Mouse (Mus musculus): Measurements from ENCODE around the gene Atg9a. TPM values are rescaled to one million over a fixed set of nuclear protein-coding genes. Genes with fewer than 3 reads are reported as not detected.

Atg9a gene
- polyA plus RNA-seq, 1 experiment from 2014 or later = 50.8 TPM

- Histone ChIP-seq H3K9me3 (no peaks in the 10 kb centered on the region), H3K9ac (peak overlapping the region; percentile 17; the same call in 1 of the 2 replicates), H3K36me3 (peaks cover 43% of the 10 kb centered on the region), H3K27me3 (peaks cover 36% of the 10 kb centered on the region), H3K27ac (replicated peaks) (no peak overlapping the region), H3K4me3 (no peak overlapping the region), H3K4me2 (no peak overlapping the region), H3K4me1 (replicated peaks) (peaks cover 46% of the 10 kb centered on the region)
- ATAC-seq (ENCODE audit: low read depth) = no peak
- WGBS = 92% methylated on average over 7 of the region's 7 CpGs
Observed at GRCm38 (mm10) chr1:75213096-75213495, 21.1 kb upstream of the Atg9a start.

GRCm38 (mm10) chr1:75212542-75212941, 20.5 kb upstream of the Atg9a start:
- Histone ChIP-seq H3K36me3 (peaks cover 43% of the 10 kb centered on the region), H3K9ac (peak overlapping the region; percentile 17; the same call in 1 of the 2 replicates), H3K9me3 (no peaks in the 10 kb centered on the region), H3K4me3 (no peak overlapping the region), H3K27me3 (peaks cover 31% of the 10 kb centered on the region), H3K27ac (replicated peaks) (no peak overlapping the region), H3K4me1 (replicated peaks) (peaks cover 45% of the 10 kb centered on the region), H3K4me2 (no peak overlapping the region)
- 84% methylated on average over 4 of the region's 4 CpGs for WGBS
- no peak for ATAC-seq (ENCODE audit: low read depth)

GRCm38 (mm10) chr1:75211141-75211708, 19.2 kb upstream of the Atg9a start:
- Histone ChIP-seq H3K4me2 (peak overlapping the region; percentile 96), H3K4me3 (peak overlapping the region; percentile 93), H3K9me3 (no peaks in the 10 kb centered on the region), H3K4me1 (replicated peaks) (peaks cover 45% of the 10 kb centered on the region), H3K27ac (replicated peaks) (no peak overlapping the region), H3K9ac (peak overlapping the region; percentile 96), H3K27me3 (peaks cover 17% of the 10 kb centered on the region), H3K36me3 (peaks cover 43% of the 10 kb centered on the region)
- 13% methylated on average over 17 of the region's 17 CpGs for WGBS
- ATAC-seq (ENCODE audit: low read depth) = peak; percentile 23

- Histone ChIP-seq H3K36me3 (peaks cover 36% of the 10 kb centered on the region), H3K4me2 (peak within 1 kb of the TSS; percentile 96), H3K27me3 (peaks cover 12% of the 10 kb centered on the region), H3K9me3 (no peaks in the 10 kb centered on the region), H3K4me1 (replicated peaks) (peaks cover 45% of the 10 kb centered on the region), H3K27ac (replicated peaks) (0 out of 2 replicates have a peak within 1 kb of the TSS, but pooled peaks have one; percentile 25), H3K4me3 (peak within 1 kb of the TSS; percentile 93), H3K9ac (peak within 1 kb of the TSS; percentile 96)
- peak; percentile 94 for ATAC-seq (ENCODE audit: low read depth)
- 6% methylated on average over 42 of the region's 42 CpGs for WGBS
Observed at GRCm38 (mm10) chr1:75210136-75211087, 18.4 kb upstream of the Atg9a start, which contains the start of the genes Glb1l and Stk16. Gene Glb1l, minus strand, starts transcription at chr1:75210813. Gene Stk16, plus strand, starts transcription at chr1:75210838.

- no peaks in the 10 kb centered on the region for H3K9me3 ChIP-seq
- H3K4me1 ChIP-seq (replicated peaks) = peaks cover 45% of the 10 kb centered on the region
- H3K36me3 ChIP-seq = peaks cover 23% of the 10 kb centered on the region
- peaks cover 12% of the 10 kb centered on the region for H3K27me3 ChIP-seq
- peak overlapping the region; percentile 60 for H3K9ac ChIP-seq
- ATAC-seq (ENCODE audit: low read depth) = no peak
- H3K27ac ChIP-seq (replicated peaks) = no peak overlapping the region
- H3K4me2 ChIP-seq = peak overlapping the region; percentile 96
- WGBS = 14% methylated on average over 34 of the region's 34 CpGs
- H3K4me3 ChIP-seq = peak overlapping the region; percentile 93
Observed at GRCm38 (mm10) chr1:75208967-75209678, 17.1 kb upstream of the Atg9a start.

- H3K9ac ChIP-seq = no peak overlapping the region
- H3K4me2 ChIP-seq = no peak overlapping the region
- 94% methylated on average over 1 of the region's 1 CpGs for WGBS
- H3K36me3 ChIP-seq = peaks cover 46% of the 10 kb centered on the region
- H3K4me3 ChIP-seq = no peak overlapping the region
- ATAC-seq (ENCODE audit: low read depth) = no peak
- H3K9me3 ChIP-seq = no peaks in the 10 kb centered on the region
- H3K27me3 ChIP-seq = no peaks in the 10 kb centered on the region
- H3K27ac ChIP-seq (replicated peaks) = no peak overlapping the region
- H3K4me1 ChIP-seq (replicated peaks) = no peaks in the 10 kb centered on the region
Observed at GRCm38 (mm10) chr1:75201236-75201635, 9.2 kb upstream of the Atg9a start.

- peaks cover 33% of the 10 kb centered on the region for H3K4me1 ChIP-seq (replicated peaks)
- under 1% methylated on average over 19 of the region's 19 CpGs for WGBS
- ATAC-seq (ENCODE audit: low read depth) = peak; percentile 32
- peak overlapping the region; percentile 99 for H3K4me2 ChIP-seq
- H3K9ac ChIP-seq = peak overlapping the region; percentile 81
- H3K27me3 ChIP-seq = no peaks in the 10 kb centered on the region
- peaks cover 51% of the 10 kb centered on the region for H3K36me3 ChIP-seq
- H3K27ac ChIP-seq (replicated peaks) = peak overlapping the region; percentile 89
- no peaks in the 10 kb centered on the region for H3K9me3 ChIP-seq
- peak overlapping the region; percentile 67 for H3K4me3 ChIP-seq
Observed at GRCm38 (mm10) chr1:75192452-75192851, 456 bp upstream of the Atg9a start.

GRCm38 (mm10) chr1:75191258-75191621, 756 bp downstream of the Atg9a start:
- WGBS = 44% methylated on average over 5 of the region's 5 CpGs
- Histone ChIP-seq H3K27ac (replicated peaks) (peak overlapping the region; percentile 97), H3K9me3 (no peaks in the 10 kb centered on the region), H3K36me3 (peaks cover 51% of the 10 kb centered on the region), H3K4me2 (peak overlapping the region; percentile 78), H3K4me1 (replicated peaks) (peaks cover 33% of the 10 kb centered on the region), H3K4me3 (peak overlapping the region; percentile 67), H3K9ac (peak overlapping the region; percentile 81), H3K27me3 (no peaks in the 10 kb centered on the region)
- ATAC-seq (ENCODE audit: low read depth) = no peak

GRCm38 (mm10) chr1:75190577-75190976, 1.4 kb downstream of the Atg9a start:
- Histone ChIP-seq H3K4me1 (replicated peaks) (peaks cover 33% of the 10 kb centered on the region), H3K9me3 (no peaks in the 10 kb centered on the region), H3K4me3 (no peak overlapping the region; the same call in 1 of the 2 replicates), H3K9ac (peak overlapping the region; percentile 81), H3K36me3 (peaks cover 51% of the 10 kb centered on the region), H3K27me3 (no peaks in the 10 kb centered on the region), H3K4me2 (peak overlapping the region; percentile 78), H3K27ac (replicated peaks) (no peak overlapping the region)
- no peak for ATAC-seq (ENCODE audit: low read depth)
- 81% methylated on average over 2 of the region's 2 CpGs for WGBS

GRCm38 (mm10) chr1:75187914-75188483, 4.0 kb downstream of the Atg9a start:
- Histone ChIP-seq H3K27ac (replicated peaks) (no peak overlapping the region), H3K4me2 (no peak overlapping the region), H3K9ac (no peak overlapping the region), H3K36me3 (peaks cover 69% of the 10 kb centered on the region), H3K4me3 (no peak overlapping the region), H3K9me3 (no peaks in the 10 kb centered on the region), H3K27me3 (no peaks in the 10 kb centered on the region), H3K4me1 (replicated peaks) (peaks cover 26% of the 10 kb centered on the region)
- 95% methylated on average over 2 of the region's 2 CpGs for WGBS
- no peak for ATAC-seq (ENCODE audit: low read depth)

- Histone ChIP-seq H3K27ac (replicated peaks) (no peak overlapping the region), H3K9ac (no peak overlapping the region), H3K4me3 (no peak overlapping the region), H3K4me2 (no peak overlapping the region), H3K36me3 (peaks cover 78% of the 10 kb centered on the region), H3K9me3 (no peaks in the 10 kb centered on the region), H3K4me1 (replicated peaks) (peaks cover 20% of the 10 kb centered on the region), H3K27me3 (no peaks in the 10 kb centered on the region)
- ATAC-seq (ENCODE audit: low read depth) = no peak
Observed at GRCm38 (mm10) chr1:75187126-75187525, 4.9 kb downstream of the Atg9a start.

Data from neural tube, embryonic 13.5 days (tissue).